Mouse (Mus musculus) brain, embryonic 14.5 days (tissue): ENCODE data around the gene Kdm2a. TPM values are rescaled to one million over a fixed set of nuclear protein-coding genes. Genes with fewer than 3 reads are reported as not detected.

ENCODE experiments used
- DNase-seq: peaks from one replicate; pipeline ENCODE4 v3.0.0-alpha.2; 2011; ENCODE audit warnings: low read depth
- CTCF ChIP-seq: fragments of 200-500 bp; IDR thresholded peaks from 2 replicates; pipeline ENCODE4 v1.5.1; 2012; ENCODE audit warnings: inconsistent platforms, mild to moderate bottlenecking, moderate library complexity, borderline replicate concordance; ENCODE audit not compliant: insufficient read depth, insufficient read length; ENCODE audit errors: extremely low read depth
- POLR2A ChIP-seq: fragments of 200-500 bp; IDR thresholded peaks from 2 replicates; pipeline ENCODE4 v1.6.1; 2012; ENCODE audit warnings: mild to moderate bottlenecking, inconsistent platforms, borderline replicate concordance; ENCODE audit not compliant: poor library complexity, insufficient read depth, insufficient read length, severe bottlenecking; ENCODE audit errors: extremely low read depth
- polyA plus RNA-seq: library from polyadenylated mRNA; depleted of rRNA; stranded (reverse); fragments of >200 nt; gene quantifications from 2 replicates; pipeline ENCODE4 v1.2.3, GENCODE M21; 2012

The Kdm2a gene
- polyA plus RNA-seq, 1 experiment: 88.9 TPM

DNA sequence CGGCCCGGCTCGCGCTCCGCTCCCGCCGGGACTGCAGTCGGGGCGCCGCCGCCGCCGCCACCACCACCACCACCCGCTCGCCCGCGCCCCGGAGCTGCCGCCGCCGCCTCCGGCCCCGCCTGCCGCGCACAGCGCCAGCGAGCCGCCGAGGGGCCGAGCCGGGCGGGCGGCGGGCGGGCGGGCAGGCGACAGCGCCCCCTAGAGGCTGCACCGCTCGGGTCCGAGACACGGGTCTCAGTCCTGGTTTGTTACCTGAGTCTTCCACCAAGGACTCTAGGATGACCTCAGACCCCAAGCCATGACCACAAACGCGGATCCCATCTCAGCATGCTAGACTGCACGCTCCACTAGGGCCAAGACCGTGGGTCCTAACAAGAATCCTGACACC lies 91.9 kb downstream of the Kdm2a start, which contains the start of gene Grk2:
Gene Grk2, minus strand, starts transcription at position 33 of the 388 bp plus-strand sequence.
- DNase-seq: peak; percentile 77
- TF ChIP-seq POLR2A: 0 out of 2 replicates have a peak, but pooled peaks have one; percentile 10
- peak; percentile 74 for TF ChIP-seq CTCF

GRCm38 (mm10) chr19:4305491-4306189 lies 92.4 kb downstream of the Kdm2a start:
- DNase-seq: peak; percentile 66
- TF ChIP-seq CTCF: no peak
- TF ChIP-seq POLR2A: peak; percentile 3; the same call in 1 of the 2 replicates

- no peak for DNase-seq
- TF ChIP-seq POLR2A: no peak
- TF ChIP-seq CTCF: no peak
Measured at GRCm38 (mm10) chr19:4304871-4305321, 93.2 kb downstream of the Kdm2a start.

- TF ChIP-seq CTCF: no peak
- no peak for TF ChIP-seq POLR2A
- DNase-seq: no peak
Measured at GRCm38 (mm10) chr19:4304251-4304821, 93.7 kb downstream of the Kdm2a start.

GRCm38 (mm10) chr19:4303640-4303995 lies 94.5 kb downstream of the Kdm2a start:
- DNase-seq: no peak
- TF ChIP-seq POLR2A (no peak), CTCF (no peak)

DNA sequence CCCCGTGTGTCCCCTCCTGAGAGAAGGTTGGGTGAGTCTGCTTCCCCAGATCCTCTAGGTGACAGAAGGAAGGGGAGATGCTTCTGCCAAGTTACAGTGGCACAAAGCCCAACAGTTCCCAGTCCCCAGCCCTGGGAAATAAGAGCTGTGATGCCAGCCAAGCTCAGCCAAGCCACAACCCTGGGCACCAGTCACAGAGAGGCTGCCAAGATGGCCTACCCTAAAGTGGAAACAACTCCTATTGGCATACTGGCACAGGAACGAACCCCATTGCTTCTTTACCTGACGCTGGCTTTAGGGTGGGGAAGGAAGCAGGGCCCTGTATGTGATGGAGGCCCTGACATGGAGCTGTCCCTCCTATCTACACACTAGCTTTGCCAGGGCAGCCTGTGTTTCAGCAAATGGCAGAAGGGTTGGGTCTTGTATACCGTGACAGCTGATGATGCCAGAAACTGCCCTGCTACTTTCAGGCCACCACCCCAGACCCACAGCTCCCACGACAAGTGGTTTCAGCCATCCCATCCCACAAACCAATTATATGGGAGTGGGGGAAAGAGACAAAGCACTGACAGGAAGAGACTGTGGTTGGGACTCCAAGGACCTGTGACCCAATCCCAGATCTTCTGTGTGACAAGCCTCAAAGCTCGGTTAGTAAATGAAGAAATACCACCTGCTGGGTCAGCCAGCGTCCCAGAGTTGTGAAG lies 95.0 kb downstream of the Kdm2a start:
- peak; percentile 71 for DNase-seq
- TF ChIP-seq POLR2A (no peak), CTCF (no peak)

- DNase-seq: peak; percentile 65
- no peak for TF ChIP-seq POLR2A
- TF ChIP-seq CTCF: no peak
Measured at GRCm38 (mm10) chr19:4301735-4302651, 96.1 kb downstream of the Kdm2a start.

DNA sequence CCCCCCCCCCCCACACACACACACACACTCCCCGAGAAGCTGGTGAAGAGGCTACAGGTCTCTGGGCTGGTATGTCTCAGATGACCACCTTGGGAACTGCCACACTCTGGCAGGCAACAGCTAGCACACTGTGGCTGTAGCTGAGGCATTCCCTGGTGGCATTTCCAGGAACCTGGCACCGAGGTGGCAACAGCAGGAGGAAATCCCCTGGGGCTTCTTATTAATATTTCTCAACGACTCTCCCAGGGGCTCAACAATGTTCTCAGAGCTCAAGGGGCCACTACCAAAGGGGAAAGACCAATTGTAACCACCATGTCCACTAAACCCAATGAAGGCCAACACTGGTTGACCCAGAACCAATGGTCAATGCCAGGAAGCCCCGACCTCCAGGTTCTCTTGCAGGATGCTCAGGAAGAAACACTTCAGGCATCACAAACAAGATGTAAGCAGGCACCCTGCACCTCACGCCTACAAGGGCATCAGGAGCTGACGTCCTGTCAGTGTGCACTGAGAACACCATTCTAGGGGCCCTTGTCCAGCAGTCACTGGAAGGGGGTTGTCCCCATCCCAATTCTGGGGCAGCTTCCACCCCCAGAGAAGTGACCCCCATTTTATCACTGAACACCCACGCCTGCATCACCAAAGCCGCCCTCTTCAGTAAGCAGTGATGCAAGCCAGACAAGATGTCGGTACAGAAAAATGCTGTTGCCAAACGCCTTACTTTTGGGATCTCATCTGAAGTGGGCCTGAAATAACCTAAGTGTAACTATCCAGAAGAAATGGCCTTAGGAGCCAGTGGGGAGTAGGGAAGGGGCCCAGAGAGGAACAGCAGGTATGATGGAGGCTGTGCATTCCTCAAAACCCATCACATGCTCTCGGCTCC lies 97.0 kb downstream of the Kdm2a start:
- TF ChIP-seq CTCF (no peak), POLR2A (no peak)
- no peak for DNase-seq

GRCm38 (mm10) chr19:4300271-4300704 lies 97.8 kb downstream of the Kdm2a start:
- TF ChIP-seq CTCF: no peak
- TF ChIP-seq POLR2A: no peak
- no peak for DNase-seq
